Mouse (Mus musculus): ENCODE measurements around the gene Zhx3.

Gene Zhx3

DNA sequence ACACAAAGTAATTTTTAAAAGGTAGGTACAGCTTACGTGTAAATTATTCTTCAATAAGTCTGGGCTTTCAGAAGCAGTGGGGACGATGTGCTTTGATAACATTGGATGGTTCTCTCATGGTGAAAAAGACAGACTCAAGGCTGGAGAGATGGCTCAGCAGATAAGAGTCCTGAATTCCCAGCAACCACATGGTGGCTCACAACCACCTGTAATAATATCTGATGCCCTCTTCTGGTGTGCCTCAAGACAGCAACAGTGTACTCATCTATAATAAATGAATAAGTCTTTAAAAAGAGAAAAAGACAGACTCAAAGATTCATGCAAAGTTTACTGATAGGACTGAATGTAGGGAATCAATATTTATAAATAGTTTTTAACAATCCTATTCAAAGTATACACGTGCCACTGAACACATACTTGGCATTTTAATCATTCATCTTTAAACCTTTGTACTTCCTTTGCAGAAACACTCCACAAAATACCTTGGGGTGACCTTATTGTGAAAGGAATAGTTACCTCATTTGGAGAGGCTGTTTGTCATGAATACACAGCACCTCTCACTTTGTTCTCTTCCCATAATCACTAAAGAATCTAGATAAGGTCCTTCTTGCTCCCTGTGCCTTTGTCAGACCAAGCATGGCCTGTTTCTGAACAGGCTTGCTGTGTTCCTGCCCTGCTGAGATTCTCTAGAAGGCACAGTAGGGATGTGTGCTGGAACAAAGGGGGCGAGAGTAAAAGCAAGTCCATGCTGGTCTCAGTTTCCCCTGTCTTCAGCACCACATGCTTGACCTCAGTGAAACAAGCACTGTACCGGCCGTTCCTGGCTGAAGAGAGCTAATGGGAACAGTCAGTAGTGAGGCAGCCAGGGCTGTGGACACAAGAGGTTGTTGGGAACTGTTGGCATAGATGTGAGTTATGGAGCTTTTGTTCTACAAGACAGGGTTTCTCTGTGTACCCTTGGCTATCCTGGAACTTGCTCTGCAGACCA, 146.6 kb downstream of the Zhx3 start:
- no peak for DNase-seq

DNA sequence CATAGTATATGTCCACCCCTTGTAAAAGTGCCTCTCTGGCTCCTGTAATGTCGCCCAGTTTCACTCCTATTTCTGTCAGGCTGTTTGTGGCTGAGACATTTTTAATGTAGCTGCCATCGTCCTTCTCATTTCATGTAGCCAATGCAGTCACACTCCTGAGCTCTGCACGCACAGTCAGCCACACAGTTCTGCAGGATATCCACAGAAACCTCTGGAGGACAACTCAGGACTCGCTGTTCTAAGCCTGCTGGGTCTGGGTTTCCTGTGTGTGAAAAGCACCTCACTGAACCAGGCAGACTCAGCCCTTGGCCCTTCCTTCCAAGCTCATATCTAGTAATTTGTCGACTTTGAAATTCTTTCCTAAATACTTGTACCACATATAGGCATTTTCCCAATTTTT, 148.3 kb downstream of the Zhx3 start:
- no peak for DNase-seq

DNA sequence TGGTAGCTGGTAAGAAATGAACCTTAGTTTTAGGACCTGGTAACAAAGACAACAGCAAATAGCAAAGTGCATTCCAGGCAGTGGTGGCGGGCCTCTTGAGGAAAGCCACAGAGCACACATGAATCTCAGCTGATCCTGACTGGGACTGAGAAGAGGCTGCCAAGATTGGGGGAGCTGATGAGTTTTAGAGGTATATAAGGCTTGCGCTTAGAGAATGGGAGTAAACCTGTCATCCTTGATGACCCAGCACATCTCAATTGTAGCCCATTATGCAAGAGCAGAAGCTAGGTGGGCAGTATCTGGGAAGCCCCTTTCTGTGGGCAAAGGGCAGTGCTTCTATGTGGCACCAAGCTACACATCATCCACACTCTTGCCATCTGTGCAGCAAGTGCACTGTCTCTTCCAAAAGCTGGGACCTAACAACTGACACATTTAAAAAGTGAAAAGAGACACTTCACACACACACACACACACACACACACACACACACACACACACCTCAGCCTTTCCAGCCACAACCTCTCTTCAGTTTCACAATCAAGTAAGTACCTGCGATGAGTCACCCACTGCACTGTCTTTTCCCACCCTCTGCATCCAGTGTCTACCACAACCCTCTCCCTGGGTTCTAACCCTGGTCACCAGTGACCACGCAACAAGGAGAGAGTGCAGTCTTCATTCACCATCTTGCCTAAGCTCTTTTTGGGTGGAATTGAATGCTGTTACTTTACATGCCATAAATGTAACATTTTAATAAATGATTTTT, 149.0 kb downstream of the Zhx3 start:
- no peak for DNase-seq

DNA sequence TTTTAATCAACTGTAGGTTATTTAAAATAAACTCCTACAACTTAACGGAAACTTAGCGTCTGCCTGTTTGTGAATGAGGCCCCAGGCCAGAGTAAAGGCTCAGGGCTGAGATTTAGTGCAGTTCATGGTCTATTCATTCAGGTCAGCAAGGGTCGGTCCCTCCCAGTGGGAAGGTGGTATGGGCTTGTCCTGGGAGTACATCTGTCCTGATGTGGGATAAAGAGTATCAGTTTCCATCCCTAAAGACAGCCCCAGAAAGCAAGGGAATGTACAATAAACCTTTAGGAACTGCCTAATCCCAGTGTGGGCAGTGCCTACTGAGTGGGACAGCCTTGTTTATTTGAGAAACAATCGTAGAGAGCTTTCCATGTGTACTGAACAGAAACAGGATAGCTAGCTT, 150.1 kb downstream of the Zhx3 start:
- DNase-seq, result no peak

DNA sequence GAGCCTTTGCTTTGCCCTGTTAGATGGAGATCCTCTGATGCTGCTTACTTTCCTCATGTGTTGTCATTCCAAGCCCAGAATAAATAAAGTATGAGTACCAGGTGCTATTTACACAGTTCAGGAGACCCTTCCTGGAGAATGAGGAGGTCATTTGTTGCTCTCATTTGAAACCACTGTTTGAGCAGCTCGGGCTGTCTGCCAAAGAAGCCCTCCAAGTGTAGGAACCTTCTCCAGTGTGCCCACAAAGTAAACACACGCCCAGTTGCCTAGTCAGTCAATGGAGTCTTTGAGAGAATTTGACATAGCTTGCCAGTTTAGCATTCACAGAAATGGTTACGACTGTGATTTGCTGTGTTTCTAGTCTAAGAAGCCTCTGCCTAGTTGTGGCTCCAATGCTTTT, 154.0 kb downstream of the Zhx3 start:
- DNase-seq, result no peak

DNA sequence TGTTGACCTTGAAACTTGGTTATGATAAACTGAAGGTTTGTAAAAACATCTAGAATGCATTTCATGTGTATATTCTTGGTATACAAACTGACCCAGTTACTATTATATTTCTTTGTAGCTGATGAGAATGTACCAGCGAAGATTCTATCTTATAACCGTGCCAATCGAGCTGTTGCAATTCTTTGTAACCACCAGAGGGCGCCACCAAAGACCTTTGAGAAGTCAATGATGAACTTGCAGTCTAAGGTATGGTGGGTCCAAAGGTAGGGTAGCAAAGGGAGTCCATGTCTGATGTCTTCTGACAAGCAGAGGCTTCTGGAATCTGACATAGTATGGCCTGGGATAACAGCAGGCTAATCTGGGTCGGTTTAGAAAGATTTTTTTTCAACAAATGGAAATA, 155.5 kb downstream of the Zhx3 start:
- no peak for DNase-seq

DNA sequence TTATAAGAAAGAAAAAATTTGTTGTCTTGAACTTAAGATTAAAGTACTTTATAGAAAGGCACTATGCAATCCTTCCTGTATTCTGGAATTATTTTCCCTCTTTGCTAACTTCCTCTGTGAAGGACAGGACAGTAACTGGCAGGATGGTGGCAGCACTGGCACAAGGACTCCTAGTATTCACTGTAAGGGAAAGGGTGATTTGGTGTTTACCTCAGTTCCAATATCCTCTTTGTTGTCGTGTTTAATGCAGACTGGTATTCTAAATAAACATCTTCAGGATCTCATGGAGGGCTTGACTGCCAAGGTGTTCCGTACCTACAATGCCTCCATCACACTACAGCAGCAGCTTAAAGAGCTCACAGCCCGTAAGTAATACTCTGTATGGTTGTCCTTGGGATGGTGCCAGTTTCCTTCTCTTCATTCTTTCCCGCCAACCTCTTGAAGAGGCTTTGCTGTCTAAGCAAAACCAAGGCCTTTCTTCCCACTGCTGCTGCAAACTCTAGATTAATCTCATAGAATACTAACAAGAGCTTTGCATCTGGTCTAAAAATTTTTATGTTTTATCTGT, 157.3 kb downstream of the Zhx3 start:
- DNase-seq, result no peak

DNA sequence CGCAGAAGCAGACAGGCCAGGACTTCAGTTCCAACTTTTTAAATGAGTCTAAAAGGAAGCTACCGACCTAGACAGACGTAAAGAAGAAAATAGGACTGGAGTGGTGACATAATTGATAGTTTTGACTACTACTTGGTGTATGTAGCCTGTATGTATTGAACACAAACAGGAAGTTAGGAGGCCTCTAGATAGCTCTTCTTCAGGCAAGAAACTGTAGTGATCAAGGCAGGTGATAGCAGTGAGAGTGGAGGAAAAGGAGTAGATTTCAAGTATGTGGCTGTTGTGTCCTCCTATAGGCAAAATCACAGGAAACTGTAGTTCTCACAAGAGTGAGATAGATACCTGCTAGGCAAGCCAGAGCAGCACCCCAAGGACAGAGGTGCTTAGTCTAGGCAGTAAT, 165.1 kb downstream of the Zhx3 start:
- no peak for DNase-seq

DNA sequence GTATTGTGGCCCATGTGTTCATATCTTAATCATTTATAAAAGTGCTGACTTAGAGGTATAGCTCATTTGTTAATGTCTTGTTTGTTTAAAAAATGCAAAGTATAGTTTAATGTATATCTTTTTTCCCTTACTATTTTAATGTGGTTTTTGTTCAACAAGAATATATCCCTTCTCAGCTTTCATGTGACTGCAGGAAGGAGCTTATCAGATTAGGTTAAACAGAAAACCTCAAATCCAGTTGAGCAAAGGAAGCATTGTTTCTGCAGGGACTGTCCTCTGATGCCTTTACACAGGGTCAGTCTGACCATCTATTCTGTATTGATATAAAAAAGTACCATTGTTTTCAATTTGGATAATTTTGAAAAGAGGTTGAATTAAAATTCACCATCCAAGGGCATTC, 170.0 kb downstream of the Zhx3 start:
- no peak for DNase-seq

DNA sequence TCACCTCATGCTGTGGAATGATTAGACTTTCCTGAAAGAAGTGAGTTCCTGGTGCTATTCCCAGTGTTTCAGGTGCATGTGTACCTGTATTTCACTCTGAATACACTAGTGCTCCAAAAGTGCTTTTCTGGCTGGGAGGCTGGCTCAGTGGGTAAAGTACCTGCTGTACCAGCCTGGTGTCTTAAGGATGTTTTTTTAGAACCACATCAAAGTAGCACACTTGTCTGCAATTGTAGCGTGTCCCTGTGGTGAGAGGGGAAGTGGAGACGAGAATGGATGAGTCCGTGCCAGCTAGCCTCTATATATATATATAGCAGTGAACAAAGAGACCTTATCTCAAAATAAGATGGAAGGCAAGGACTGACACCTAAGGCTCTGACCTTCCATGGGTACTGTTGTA, 171.2 kb downstream of the Zhx3 start:
- DNase-seq, result no peak

DNA sequence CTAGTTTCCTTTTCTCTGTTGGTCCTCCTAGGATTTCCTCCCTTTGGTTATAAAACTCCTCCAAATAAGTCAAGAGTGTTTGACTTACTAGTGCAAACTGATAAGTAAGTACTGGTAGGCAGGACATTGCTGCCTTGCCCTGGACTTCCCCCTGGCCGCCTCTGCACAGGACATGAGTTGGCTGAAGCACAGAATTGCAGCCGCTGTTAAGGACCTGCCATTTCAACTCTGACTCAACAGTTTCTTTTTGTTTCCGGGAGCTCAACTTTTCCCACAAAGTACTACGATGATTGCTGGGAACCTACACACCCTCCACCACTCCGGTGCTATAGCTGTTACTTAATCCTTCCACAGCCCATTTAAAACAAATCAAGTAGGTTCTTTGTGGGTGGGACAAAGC, 172.5 kb downstream of the Zhx3 start:
- DNase-seq, result peak; percentile 7
